Mouse (Mus musculus) spleen, adult 2 months (tissue): Measurements from ENCODE around the gene Plekhm2. TPM values are rescaled to one million over a fixed set of nuclear protein-coding genes. Genes with fewer than 3 reads are reported as not detected.

ENCODE experiments used
- DNase-seq, 2 experiments: peaks; one replicate each; pipeline versions ENCODE4 v3.0.0 to v3.0.0-alpha.2; 2012 to 2021; ENCODE audit warnings: low spot score in 2 of 2, low read depth in 1 of 2
- H3K27ac ChIP-seq: fragments of 200-500 bp; 2 replicates; pipeline ENCODE4 v1.5.1; 2012; ENCODE audit warnings: low read length, inconsistent platforms; ENCODE audit not compliant: insufficient read depth
- H3K27me3 ChIP-seq: fragments of 200-500 bp; 2 replicates; pipeline ENCODE4 v1.6.1; 2012; ENCODE audit warnings: mild to moderate bottlenecking, moderate library complexity, low read length, inconsistent platforms; ENCODE audit not compliant: control insufficient read depth, insufficient read depth
- H3K36me3 ChIP-seq: fragments of 200-500 bp; 2 replicates; pipeline ENCODE4 v1.6.1; 2012; ENCODE audit warnings: mild to moderate bottlenecking, low read length, inconsistent platforms; ENCODE audit not compliant: control insufficient read depth, insufficient read depth
- H3K4me1 ChIP-seq: fragments of 200-500 bp; 2 replicates; pipeline ENCODE4 v1.6.1; 2011; ENCODE audit warnings: inconsistent platforms; ENCODE audit not compliant: control insufficient read depth, insufficient read depth, insufficient read length
- H3K4me3 ChIP-seq: fragments of 200-500 bp; 2 replicates; pipeline ENCODE4 v1.5.1; 2011; ENCODE audit warnings: mild to moderate bottlenecking, inconsistent platforms; ENCODE audit not compliant: insufficient read depth, insufficient read length; ENCODE audit errors: extremely low read depth
- CTCF ChIP-seq: fragments of 200-500 bp; IDR thresholded peaks from 2 replicates; pipeline ENCODE4 v1.5.1; 2011; ENCODE audit warnings: mild to moderate bottlenecking, inconsistent platforms; ENCODE audit not compliant: insufficient read depth, insufficient read length, insufficient replicate concordance; ENCODE audit errors: extremely low read depth
- POLR2A ChIP-seq: fragments of 200-500 bp; IDR thresholded peaks from 2 replicates; pipeline ENCODE4 v1.6.1; 2011; ENCODE audit warnings: low read depth, low read length, inconsistent platforms
- WGBS: fragments of 180-500 bp; shearing (Covaris S2); methylation state at CpG from one replicate; pipeline ENCODE4 v1.1.7; 2018; 5-methylcytosine and 5-hydroxymethylcytosine counted together
- polyA plus RNA-seq: library from polyadenylated mRNA; depleted of rRNA; stranded (reverse); fragments of >200 nt; gene quantifications from 2 replicates; pipeline ENCODE4 v1.2.3, GENCODE M21; 2012

Plekhm2 gene
- polyA plus RNA-seq, 1 experiment: 51.6 TPM

DNA sequence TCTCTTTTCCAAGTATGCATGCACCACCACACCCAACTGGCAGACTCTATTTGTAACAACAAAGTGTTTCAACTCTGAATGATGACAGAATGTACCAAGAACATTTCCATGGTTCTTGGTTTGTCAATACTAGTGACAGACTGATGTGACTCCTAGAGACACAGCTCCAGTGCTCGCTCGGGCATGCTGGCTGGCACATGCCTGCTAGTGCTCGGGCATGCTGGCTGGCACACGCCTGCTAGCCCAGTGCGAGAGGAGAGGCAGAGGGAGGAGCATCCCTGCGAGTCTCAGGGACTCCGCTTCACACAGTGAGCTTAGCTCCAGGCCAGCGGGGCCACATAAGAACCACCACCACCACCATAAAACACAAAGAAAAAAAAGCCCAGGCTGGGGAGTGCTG lies 30.0 kb upstream of the Plekhm2 start:
- Histone ChIP-seq H3K27ac (no peak overlapping the region), H3K4me3 (no peak overlapping the region), H3K4me1 (no peaks in the 10 kb centered on the region), H3K36me3 (peaks cover 56% of the 10 kb centered on the region), H3K27me3 (no peaks in the 10 kb centered on the region)
- 95% methylated on average over 8 of the region's 8 CpGs for whole genome bisulfite sequencing
- no peak for TF ChIP-seq POLR2A
- no peak for TF ChIP-seq CTCF
- DNase-seq: no peak

DNA sequence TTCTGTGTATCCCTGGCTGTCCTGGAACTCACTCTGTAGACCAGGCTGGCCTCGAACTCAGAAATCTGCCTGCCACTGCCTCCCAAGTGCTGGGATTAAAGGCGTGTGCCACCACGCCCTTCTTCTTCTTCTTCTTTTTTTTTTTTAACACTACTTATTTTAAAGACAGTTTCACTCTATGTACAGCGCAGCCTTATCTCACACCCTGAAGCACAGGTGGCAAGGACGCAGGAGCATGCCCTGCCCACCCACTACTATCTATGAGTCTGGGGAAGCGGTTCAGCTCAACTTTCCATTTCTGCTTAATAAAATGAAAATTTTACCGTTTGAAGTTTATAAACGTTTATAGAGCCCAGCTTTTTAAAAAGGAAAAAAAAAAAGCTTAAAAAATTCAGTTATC lies 23.8 kb upstream of the Plekhm2 start:
- no peak overlapping the region for H3K27ac ChIP-seq
- WGBS: 84% methylated on average over 8 of the region's 8 CpGs
- peaks cover 54% of the 10 kb centered on the region for H3K36me3 ChIP-seq
- H3K4me3 ChIP-seq: no peak overlapping the region
- no peak for TF ChIP-seq CTCF
- no peak for TF ChIP-seq POLR2A
- no peaks in the 10 kb centered on the region for H3K27me3 ChIP-seq
- DNase-seq: no peak
- H3K4me1 ChIP-seq: no peaks in the 10 kb centered on the region

DNA sequence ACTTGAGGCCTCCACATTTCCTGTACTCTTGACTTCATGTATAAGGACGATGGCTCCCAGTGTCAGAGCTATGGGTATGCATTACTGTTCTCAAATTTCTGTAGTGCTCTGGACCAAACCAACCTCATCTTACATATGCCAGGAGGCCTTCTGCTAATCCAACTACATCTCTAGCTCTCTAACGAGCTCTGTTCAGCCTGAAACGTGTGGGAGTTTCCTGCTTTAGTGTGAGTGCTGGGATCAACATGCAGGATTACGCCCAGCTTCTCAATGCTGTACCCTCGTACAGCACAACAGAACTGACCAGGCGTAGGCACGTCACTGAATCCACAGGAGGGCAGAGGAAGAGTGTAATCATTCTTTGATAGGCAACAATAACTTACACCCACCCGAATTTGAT lies 21.8 kb upstream of the Plekhm2 start:
- Histone ChIP-seq H3K4me1 (no peaks in the 10 kb centered on the region), H3K4me3 (no peak overlapping the region), H3K27me3 (no peaks in the 10 kb centered on the region), H3K36me3 (peaks cover 42% of the 10 kb centered on the region), H3K27ac (no peak overlapping the region)
- 90% methylated on average over 8 of the region's 8 CpGs for WGBS
- TF ChIP-seq POLR2A: no peak
- no peak for TF ChIP-seq CTCF
- no peak for DNase-seq

DNA sequence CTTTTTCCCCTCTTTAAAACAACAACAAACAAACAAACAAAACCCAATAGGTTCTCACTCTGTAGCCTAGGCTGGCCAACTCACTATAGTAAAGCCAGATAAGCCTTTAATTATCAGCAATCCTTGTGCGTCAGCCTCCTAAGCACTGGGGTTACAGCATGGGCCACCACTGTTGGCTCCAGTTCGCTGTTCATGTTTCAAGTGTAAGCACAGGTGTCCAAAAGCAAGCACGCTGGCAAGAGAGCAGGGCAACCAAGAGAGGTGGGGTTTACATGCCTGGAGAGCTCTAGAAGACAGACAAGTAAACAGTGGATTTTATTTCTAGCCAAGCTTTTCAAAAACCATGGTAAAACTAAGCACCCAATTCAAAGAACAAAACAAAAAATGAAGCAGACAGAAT lies 21.4 kb upstream of the Plekhm2 start:
- TF ChIP-seq CTCF (no peak), POLR2A (no peak)
- no peaks in the 10 kb centered on the region for H3K4me1 ChIP-seq
- H3K4me3 ChIP-seq: no peak overlapping the region
- H3K27ac ChIP-seq: no peak overlapping the region
- no peak for DNase-seq
- no peaks in the 10 kb centered on the region for H3K27me3 ChIP-seq
- peaks cover 39% of the 10 kb centered on the region for H3K36me3 ChIP-seq
- WGBS: 96% methylated on average over 3 of the region's 3 CpGs

DNA sequence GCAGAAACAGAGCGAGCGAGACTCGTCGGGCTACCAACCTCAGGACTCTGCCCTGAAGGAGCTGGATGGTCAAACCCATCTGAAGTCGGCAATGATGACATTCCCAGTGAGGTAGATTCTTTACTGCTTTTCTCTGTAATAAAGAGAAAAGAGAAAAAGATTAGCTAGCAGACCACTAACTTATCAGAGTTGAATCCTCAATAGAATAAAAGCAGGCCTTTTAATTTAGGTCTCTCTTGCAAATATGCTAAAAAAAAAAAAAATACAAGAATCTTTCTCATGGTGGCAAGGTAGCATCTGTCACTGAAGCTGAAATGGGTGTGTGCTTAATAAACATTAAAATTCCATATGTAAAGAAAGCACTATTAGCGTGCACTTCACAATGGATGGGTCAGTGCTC lies 20.8 kb upstream of the Plekhm2 start, which contains the start of gene Rsc1a1:
Gene Rsc1a1 (minus strand): TSS at position 101 of the 400 bp plus-strand sequence.
- Histone ChIP-seq H3K4me1 (no peaks in the 10 kb centered on the region), H3K36me3 (peaks cover 34% of the 10 kb centered on the region), H3K27me3 (no peaks in the 10 kb centered on the region), H3K27ac (no peak within 1 kb of the TSS), H3K4me3 (no peak within 1 kb of the TSS)
- TF ChIP-seq POLR2A (no peak), CTCF (no peak)
- DNase-seq: no peak
- 96% methylated on average over 6 of the region's 6 CpGs for WGBS

DNA sequence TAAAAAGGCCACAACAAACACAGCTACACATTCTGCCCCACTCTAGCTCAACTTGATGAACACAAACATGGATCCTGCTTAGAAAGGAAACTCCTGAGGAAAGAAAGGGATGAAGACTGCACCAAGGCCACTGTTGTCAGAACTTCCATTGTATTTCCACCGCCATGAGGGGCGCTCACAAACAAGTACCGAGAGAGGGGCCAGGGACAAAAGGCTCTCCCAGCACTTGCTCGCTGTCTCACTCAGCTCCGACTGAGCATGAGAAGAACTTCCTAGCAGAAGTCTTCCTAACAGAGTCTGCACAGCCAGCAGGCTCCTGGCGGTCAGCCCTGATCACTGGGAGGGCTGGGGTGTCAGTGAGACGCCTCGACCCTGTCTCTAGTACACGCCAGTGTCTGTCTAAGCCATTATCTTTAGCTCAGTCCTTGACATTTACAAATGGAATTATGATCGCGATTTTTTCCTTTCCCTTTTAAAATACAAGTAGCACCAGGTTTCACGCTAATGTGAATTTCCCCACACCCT lies 18.1 kb upstream of the Plekhm2 start:
- WGBS: 93% methylated on average over 12 of the region's 12 CpGs
- TF ChIP-seq POLR2A: no peak
- H3K27ac ChIP-seq: no peak overlapping the region
- no peaks in the 10 kb centered on the region for H3K4me1 ChIP-seq
- no peaks in the 10 kb centered on the region for H3K27me3 ChIP-seq
- H3K36me3 ChIP-seq: peaks cover 24% of the 10 kb centered on the region
- no peak for DNase-seq
- H3K4me3 ChIP-seq: no peak overlapping the region

DNA sequence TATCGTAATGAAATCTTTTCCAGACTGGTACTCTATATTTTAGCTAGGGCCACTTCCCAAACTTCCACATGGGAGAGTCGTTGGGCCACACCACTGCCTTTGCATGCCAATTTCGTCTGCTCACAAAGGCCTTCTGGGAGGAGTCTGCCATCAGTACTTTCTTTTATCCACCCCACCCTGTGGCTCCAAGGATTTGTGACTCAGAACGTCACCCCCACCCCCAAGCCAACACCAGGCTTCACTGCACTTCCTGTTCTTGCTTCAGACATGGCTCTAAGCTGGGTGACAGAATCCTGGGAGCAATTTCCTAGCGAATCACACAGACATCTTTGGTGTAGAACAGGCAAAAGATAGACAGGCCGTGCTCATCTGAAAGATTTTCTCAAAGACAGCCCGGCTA lies 17.1 kb upstream of the Plekhm2 start:
- WGBS: 82% methylated on average over 7 of the region's 7 CpGs
- Histone ChIP-seq H3K4me1 (no peaks in the 10 kb centered on the region), H3K4me3 (no peak overlapping the region), H3K36me3 (peaks cover 22% of the 10 kb centered on the region), H3K27me3 (no peaks in the 10 kb centered on the region), H3K27ac (no peak overlapping the region)
- no peak for DNase-seq
- TF ChIP-seq CTCF: no peak
- TF ChIP-seq POLR2A: no peak
